Mouse (Mus musculus): ENCODE data around the gene Nabp2. TPM values are rescaled to one million over a fixed set of nuclear protein-coding genes. Genes with fewer than 3 reads are reported as not detected.
A peak's percentile ranks its signal among the peaks of the same experiment; 100 is the strongest.

The Nabp2 gene
- total RNA-seq, 1 experiment, result 25.3 TPM

DNA sequence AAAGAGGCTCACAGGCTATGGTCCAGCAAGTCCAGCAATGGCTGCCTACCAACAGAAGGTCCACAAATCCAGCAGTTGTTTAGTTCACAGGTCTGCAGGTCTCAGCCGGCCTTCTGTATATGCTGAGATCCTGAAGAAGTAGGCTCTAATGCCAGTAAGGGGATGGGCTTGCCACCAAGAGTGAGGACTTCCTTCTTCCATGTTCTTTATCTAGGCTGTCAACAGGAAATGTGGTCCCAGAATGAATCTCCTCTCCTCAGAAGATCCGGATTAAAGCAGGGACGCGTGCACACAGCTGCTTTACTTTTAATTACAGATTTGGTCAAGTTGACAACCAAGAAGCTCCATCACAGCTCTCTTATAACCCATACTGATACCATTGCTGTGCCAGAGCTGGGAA is 34.1 kb upstream of the Nabp2 start:
- H3K9me3 ChIP-seq (ENCODE audit: control insufficient read depth, insufficient read depth, low read depth, low read length), result no peaks in the 10 kb centered on the region
- no peak overlapping the region for H3K9ac ChIP-seq (ENCODE audit: insufficient read depth, low read depth, low read length, poor library complexity, severe bottlenecking)
- H3K4me3 ChIP-seq (ENCODE audit: insufficient read depth in 1 of 2, low read depth in 1 of 2, low read length in 2 of 2, poor library complexity in 1 of 2, severe bottlenecking in 1 of 2), result no peak overlapping the region
- H3K4me1 ChIP-seq (ENCODE audit: control insufficient read depth in 2 of 2, insufficient read depth in 2 of 2, low read length in 2 of 2, poor library complexity in 1 of 2), result peaks cover 0 to 3% of the 10 kb centered on the region in 2 experiments; a peak in 2 of 4 replicates
- peaks cover 3% of the 10 kb centered on the region; the same call in 1 of the 2 replicates for H3K36me3 ChIP-seq (ENCODE audit: control insufficient read depth, insufficient read depth, low read length, poor library complexity, severe bottlenecking)
- in situ Hi-C loops (cut with MboI; ENCODE audit: low sequenced_read_pairs in 2 of 2, unreplicated experiment in 2 of 2), result no loop called here
- DNase-seq (ENCODE audit: low read depth, low spot score), result no peak
- TF ChIP-seq MAFK (IDR thresholded peaks at IDR 0.05; ENCODE audit: insufficient read depth, low read depth, low read length) (no peak), ZNF384 (IDR thresholded peaks at IDR 0.05; ENCODE audit: low read depth, low read length) (no peak), ZC3H11A (IDR thresholded peaks at IDR 0.05; ENCODE audit: borderline replicate concordance, low read depth, low read length) (no peak), HCFC1 (IDR thresholded peaks at IDR 0.05; ENCODE audit: borderline replicate concordance, insufficient read depth, low read length) (no peak), CHD2 (IDR thresholded peaks at IDR 0.05; ENCODE audit: low read depth, low read length) (no peak)
- no peak overlapping the region for H3K27ac ChIP-seq (ENCODE audit: insufficient read depth, low read depth, low read length, poor library complexity, severe bottlenecking)

- Histone ChIP-seq H3K4me3 (ENCODE audit: insufficient read depth in 1 of 2, low read depth in 1 of 2, low read length in 2 of 2, poor library complexity in 1 of 2, severe bottlenecking in 1 of 2) (no peak overlapping the region), H3K4me1 (ENCODE audit: control insufficient read depth in 2 of 2, insufficient read depth in 2 of 2, low read length in 2 of 2, poor library complexity in 1 of 2) (peaks cover 0 to 3% of the 10 kb centered on the region in 2 experiments; a peak in 2 of 4 replicates), H3K27ac (ENCODE audit: insufficient read depth, low read depth, low read length, poor library complexity, severe bottlenecking) (no peak overlapping the region), H3K36me3 (ENCODE audit: control insufficient read depth, insufficient read depth, low read length, poor library complexity, severe bottlenecking) (peaks cover 11% of the 10 kb centered on the region), H3K9me3 (ENCODE audit: control insufficient read depth, insufficient read depth, low read depth, low read length) (no peaks in the 10 kb centered on the region), H3K9ac (ENCODE audit: insufficient read depth, low read depth, low read length, poor library complexity, severe bottlenecking) (no peak overlapping the region)
- DNase-seq (ENCODE audit: low read depth, low spot score), result no peak
- in situ Hi-C loops (cut with MboI; ENCODE audit: low sequenced_read_pairs in 2 of 2, unreplicated experiment in 2 of 2), result no loop called here
- TF ChIP-seq MAFK (IDR thresholded peaks at IDR 0.05; ENCODE audit: insufficient read depth, low read depth, low read length), result no peak
- TF ChIP-seq ZNF384 (IDR thresholded peaks at IDR 0.05; ENCODE audit: low read depth, low read length), result no peak
- no peak for TF ChIP-seq HCFC1 (IDR thresholded peaks at IDR 0.05; ENCODE audit: borderline replicate concordance, insufficient read depth, low read length)
- TF ChIP-seq CHD2 (IDR thresholded peaks at IDR 0.05; ENCODE audit: low read depth, low read length), result no peak
- no peak for TF ChIP-seq ZC3H11A (IDR thresholded peaks at IDR 0.05; ENCODE audit: borderline replicate concordance, low read depth, low read length)
These were observed 33.1 kb upstream of the Nabp2 start for GRCm38 (mm10) chr10:128444354-128444753.

GRCm38 (mm10) chr10:128442718-128443117 is 31.4 kb upstream of the Nabp2 start:
- Histone ChIP-seq H3K9me3 (ENCODE audit: control insufficient read depth, insufficient read depth, low read depth, low read length) (no peaks in the 10 kb centered on the region), H3K4me1 (ENCODE audit: control insufficient read depth in 2 of 2, insufficient read depth in 2 of 2, low read length in 2 of 2, poor library complexity in 1 of 2) (peaks cover 0 to 3% of the 10 kb centered on the region in 2 experiments; a peak in 2 of 4 replicates), H3K4me3 (ENCODE audit: insufficient read depth in 1 of 2, low read depth in 1 of 2, low read length in 2 of 2, poor library complexity in 1 of 2, severe bottlenecking in 1 of 2) (no peak overlapping the region), H3K27ac (ENCODE audit: insufficient read depth, low read depth, low read length, poor library complexity, severe bottlenecking) (no peak overlapping the region), H3K9ac (ENCODE audit: insufficient read depth, low read depth, low read length, poor library complexity, severe bottlenecking) (no peak overlapping the region), H3K36me3 (ENCODE audit: control insufficient read depth, insufficient read depth, low read length, poor library complexity, severe bottlenecking) (peaks cover 24% of the 10 kb centered on the region)
- TF ChIP-seq HCFC1 (IDR thresholded peaks at IDR 0.05; ENCODE audit: borderline replicate concordance, insufficient read depth, low read length) (no peak), ZC3H11A (IDR thresholded peaks at IDR 0.05; ENCODE audit: borderline replicate concordance, low read depth, low read length) (no peak), CHD2 (IDR thresholded peaks at IDR 0.05; ENCODE audit: low read depth, low read length) (no peak), ZNF384 (IDR thresholded peaks at IDR 0.05; ENCODE audit: low read depth, low read length) (no peak), MAFK (IDR thresholded peaks at IDR 0.05; ENCODE audit: insufficient read depth, low read depth, low read length) (no peak)
- DNase-seq (ENCODE audit: low read depth, low spot score), result no peak
- in situ Hi-C loops (cut with MboI; ENCODE audit: low sequenced_read_pairs in 2 of 2, unreplicated experiment in 2 of 2), result no loop called here

DNA sequence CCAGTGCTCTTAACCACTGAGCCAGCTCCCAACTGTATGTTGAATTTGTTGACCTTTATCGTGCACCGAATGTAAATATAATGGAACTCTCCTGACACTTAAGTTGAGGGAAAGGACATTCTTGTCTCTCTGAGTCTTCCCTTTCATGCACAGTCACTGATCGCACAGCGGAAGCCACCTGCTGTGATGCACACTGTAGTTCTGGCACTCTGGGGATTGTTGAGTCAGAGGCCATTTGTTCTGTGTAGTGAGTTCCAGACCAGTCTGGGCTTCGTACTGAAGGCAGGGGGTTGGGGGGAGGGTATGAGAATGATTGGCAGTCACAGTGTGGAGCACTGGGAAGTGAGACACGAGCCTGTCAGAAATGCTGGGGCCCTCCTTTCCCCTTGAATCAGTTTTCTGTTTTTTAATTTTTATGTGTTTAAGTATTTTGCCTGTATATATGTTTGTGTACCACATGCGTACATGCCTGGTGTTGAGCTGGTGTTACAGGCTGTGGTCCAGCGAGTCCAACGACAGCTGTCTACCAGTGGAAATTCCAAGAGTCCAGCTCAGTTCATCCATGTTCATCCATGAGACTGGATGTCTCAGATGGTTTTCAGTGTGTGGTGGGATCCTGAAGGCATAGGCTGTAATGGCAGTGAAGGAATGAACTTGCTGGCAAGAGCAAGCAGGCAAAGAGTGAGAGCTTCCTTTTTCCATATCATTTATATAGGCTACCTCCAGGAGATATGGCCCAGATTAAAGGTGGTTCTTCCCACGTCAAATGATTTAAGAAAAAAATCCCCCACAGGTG is 30.2 kb upstream of the Nabp2 start:
- H3K27ac ChIP-seq (ENCODE audit: insufficient read depth, low read depth, low read length, poor library complexity, severe bottlenecking), result no peak overlapping the region
- TF ChIP-seq HCFC1 (IDR thresholded peaks at IDR 0.05; ENCODE audit: borderline replicate concordance, insufficient read depth, low read length) (no peak), CHD2 (IDR thresholded peaks at IDR 0.05; ENCODE audit: low read depth, low read length) (no peak), MAFK (IDR thresholded peaks at IDR 0.05; ENCODE audit: insufficient read depth, low read depth, low read length) (peak; percentile 52; the same call in 1 of the 2 replicates), ZC3H11A (IDR thresholded peaks at IDR 0.05; ENCODE audit: borderline replicate concordance, low read depth, low read length) (no peak), ZNF384 (IDR thresholded peaks at IDR 0.05; ENCODE audit: low read depth, low read length) (no peak)
- no peak for DNase-seq (ENCODE audit: low read depth, low spot score)
- peaks cover 32% of the 10 kb centered on the region for H3K36me3 ChIP-seq (ENCODE audit: control insufficient read depth, insufficient read depth, low read length, poor library complexity, severe bottlenecking)
- no peak overlapping the region for H3K4me3 ChIP-seq (ENCODE audit: insufficient read depth in 1 of 2, low read depth in 1 of 2, low read length in 2 of 2, poor library complexity in 1 of 2, severe bottlenecking in 1 of 2)
- H3K9ac ChIP-seq (ENCODE audit: insufficient read depth, low read depth, low read length, poor library complexity, severe bottlenecking), result no peak overlapping the region
- peaks cover 0 to 3% of the 10 kb centered on the region in 2 experiments; a peak in 2 of 4 replicates for H3K4me1 ChIP-seq (ENCODE audit: control insufficient read depth in 2 of 2, insufficient read depth in 2 of 2, low read length in 2 of 2, poor library complexity in 1 of 2)
- H3K9me3 ChIP-seq (ENCODE audit: control insufficient read depth, insufficient read depth, low read depth, low read length), result no peaks in the 10 kb centered on the region
- in situ Hi-C loops (cut with MboI; ENCODE audit: low sequenced_read_pairs in 2 of 2, unreplicated experiment in 2 of 2), result no loop called here
